19 mouse cellular contexts compared by ENCODE assay signal in genomic region chr19:51340491-51340890, GRCm38 (mm10).
"Had no signal": no experiment of that assay in that cellular context is flagged by ENCODE, and none has a peak within 500 bp of the region (broad histone marks: within the 10 kb centered on the region; RNA-seq: fewer than 3 reads in every experiment).

No protein-coding gene starts in this region.

- H3K27me3 ChIP-seq: midbrain, embryonic 12.5 days; neural tube, embryonic 13.5 days; neural tube, embryonic 15.5 days had no signal

- H3K4me1 ChIP-seq: midbrain, embryonic 10.5 days; midbrain, embryonic 12.5 days; neural tube, embryonic 13.5 days; neural tube, embryonic 15.5 days had no signal

- ATAC-seq: midbrain, embryonic 16.5 days had no signal

- H3K4me3 ChIP-seq: midbrain, embryonic 10.5 days; midbrain, embryonic 12.5 days; myocyte; neural tube, embryonic 13.5 days; neural tube, embryonic 15.5 days had no signal

- H3K27ac ChIP-seq: midbrain, embryonic 10.5 days; midbrain, embryonic 12.5 days; neural tube, embryonic 13.5 days; neural tube, embryonic 15.5 days had no signal

- DNase-seq: lung, adult 18-20 months; lung, embryonic 14.5 days; lung, postnatal 10 days; lung, postnatal 4 days; midbrain, embryonic 14.5 days; retina, postnatal 1 day; right cerebral cortex, adult 18-20 months; right cerebral cortex, postnatal 25 days; right cerebral cortex, postnatal 4 days; spleen, adult 18-20 months; thymus, adult 18-20 months; thymus, postnatal 14 days; thymus, postnatal 36 days had no signal
